Mouse (Mus musculus) olfactory bulb, adult 2 months (tissue): ENCODE measurements around the gene Gabbr2.

Experiments
- CTCF ChIP-seq: fragments of 200-500 bp; IDR thresholded peaks from 2 replicates; pipeline ENCODE4 v1.5.1; 2012; ENCODE audit warnings: low read depth, mild to moderate bottlenecking, low read length, moderate library complexity; ENCODE audit not compliant: insufficient read depth
- POLR2A ChIP-seq: fragments of 200-500 bp; IDR thresholded peaks from 2 replicates; pipeline ENCODE4 v1.6.1; 2012; ENCODE audit warnings: mild to moderate bottlenecking, low read depth, low read length, moderate library complexity; ENCODE audit not compliant: insufficient read depth

DNA sequence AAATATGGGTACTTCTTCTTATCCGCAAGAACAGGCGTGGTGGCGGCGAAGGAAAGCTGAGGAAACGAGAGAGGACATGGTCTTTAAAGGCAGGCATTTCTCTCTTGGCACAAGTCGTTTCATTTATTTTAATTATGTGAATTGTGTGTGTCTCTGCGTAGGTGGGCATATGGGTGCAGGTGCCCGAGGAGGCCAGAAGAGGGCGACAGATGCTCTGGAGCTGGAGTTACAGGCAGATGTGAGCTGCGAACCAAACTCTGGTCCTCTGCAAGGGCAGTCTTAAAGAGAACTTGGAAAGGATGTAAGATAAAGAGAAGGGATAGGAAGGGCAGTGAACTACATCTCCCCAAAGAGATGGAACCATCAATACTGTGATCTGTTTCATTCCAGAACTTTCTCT, 145.3 kb downstream of the Gabbr2 start:
- TF ChIP-seq CTCF (no peak), POLR2A (no peak)
